Mouse (Mus musculus) ES-E14 (cell line): Measurements from ENCODE around the gene Map2k7.

Experiments
- CHD2 ChIP-seq: IDR thresholded peaks from 2 replicates; pipeline ENCODE4 v1.6.1; 2014; ENCODE audit warnings: mild to moderate bottlenecking, low read depth, low read length, inconsistent platforms
- HCFC1 ChIP-seq: IDR thresholded peaks from 2 replicates; pipeline ENCODE4 v1.6.1; 2012; ENCODE audit warnings: low read length, inconsistent platforms, borderline replicate concordance; ENCODE audit not compliant: insufficient read depth
- MAFK ChIP-seq: IDR thresholded peaks from 2 replicates; pipeline ENCODE4 v1.6.1; 2014; ENCODE audit warnings: mild to moderate bottlenecking, low read depth, low read length, inconsistent platforms; ENCODE audit not compliant: insufficient read depth
- ZC3H11A ChIP-seq: IDR thresholded peaks from 2 replicates; pipeline ENCODE4 v1.6.1; 2012; ENCODE audit warnings: low read depth, mild to moderate bottlenecking, inconsistent platforms, low read length, borderline replicate concordance
- ZNF384 ChIP-seq: IDR thresholded peaks from 2 replicates; pipeline ENCODE4 v1.6.1; 2012; ENCODE audit warnings: low read depth, low read length, inconsistent platforms

DNA sequence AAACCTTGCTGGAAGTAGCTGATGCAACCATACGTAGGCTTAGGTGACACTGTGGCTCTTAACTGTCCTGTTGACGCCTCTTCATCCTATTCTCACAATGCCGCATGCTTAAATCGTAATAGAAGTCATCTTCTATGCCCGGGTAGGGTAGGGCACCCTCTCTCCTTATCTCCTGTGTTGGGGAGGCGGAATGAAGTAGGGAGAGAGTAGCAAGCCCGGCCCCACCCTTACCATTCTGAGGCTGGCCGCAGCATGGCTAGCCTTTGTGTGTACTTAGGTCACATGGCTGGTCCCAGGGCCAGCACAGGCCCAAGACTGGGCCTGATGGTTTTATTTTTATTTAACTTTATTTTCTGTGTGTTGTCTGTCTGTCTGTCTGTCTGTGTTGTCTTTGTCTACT is 8.7 kb downstream of the Map2k7 start:
- no peak for TF ChIP-seq ZC3H11A
- TF ChIP-seq ZNF384 = no peak
- TF ChIP-seq CHD2 = no peak
- no peak for TF ChIP-seq MAFK
- no peak for TF ChIP-seq HCFC1
